Mouse (Mus musculus) lung, postnatal 0 days (tissue): Measurements from ENCODE around the gene Ddx41. TPM values are rescaled to one million over a fixed set of nuclear protein-coding genes. Genes with fewer than 3 reads are reported as not detected.

ENCODE experiments used
- ATAC-seq: fragments of 200-750 bp; cut with Nextera tagmentation; 2 replicates; pipeline ENCODE4 v1.8.0; 2017; ENCODE audit warnings: moderate library complexity
- DNase-seq: peaks from one replicate; pipeline ENCODE4 v3.0.0-alpha.2; 2016; ENCODE audit warnings: low spot score
- H3K27ac ChIP-seq: fragments of 300-500 bp; sonication (generic); 2 replicates; pipeline ENCODE4 v1.5.1; 2014; ENCODE audit warnings: antibody characterized with exemption, mild to moderate bottlenecking, low read length, mixed read lengths
- H3K27me3 ChIP-seq: fragments of 300-500 bp; sonication (generic); replicated peaks from 2 replicates; pipeline ENCODE4 v1.6.1; 2014; ENCODE audit warnings: low read length, mixed read lengths; ENCODE audit not compliant: insufficient read depth
- H3K36me3 ChIP-seq: fragments of 300-500 bp; sonication (generic); 2 replicates; pipeline ENCODE4 v1.6.1; 2014; ENCODE audit warnings: low read length, mixed read lengths; ENCODE audit not compliant: insufficient read depth
- H3K4me1 ChIP-seq: fragments of 300-500 bp; sonication (generic); 2 replicates; pipeline ENCODE4 v1.6.1; 2014; ENCODE audit warnings: antibody characterized with exemption, low read depth, low read length, mixed read lengths; ENCODE audit not compliant: insufficient read depth
- H3K4me2 ChIP-seq: fragments of 300-500 bp; sonication (generic); replicated peaks from 2 replicates; pipeline ENCODE4 v1.6.1; 2014; ENCODE audit warnings: low read depth, mild to moderate bottlenecking, low read length, moderate library complexity, mixed read lengths
- H3K4me3 ChIP-seq: fragments of 300-500 bp; sonication (generic); 2 replicates; pipeline ENCODE4 v1.5.1; 2014; ENCODE audit warnings: low read depth, low read length
- H3K9ac ChIP-seq: fragments of 300-500 bp; sonication (generic); replicated peaks from 2 replicates; pipeline ENCODE4 v1.6.1; 2014; ENCODE audit warnings: low read depth, mild to moderate bottlenecking
- H3K9me3 ChIP-seq: fragments of 300-500 bp; sonication (generic); 2 replicates; pipeline ENCODE4 v1.6.1; 2016; ENCODE audit warnings: low read length, mixed read lengths
- CTCF ChIP-seq: IDR thresholded peaks from 2 replicates; pipeline ENCODE4 v1.5.1; 2016; ENCODE audit warnings: antibody characterized with exemption, mild to moderate bottlenecking
- EP300 ChIP-seq: IDR thresholded peaks from 2 replicates; pipeline ENCODE4 v1.6.1; 2016; ENCODE audit warnings: antibody characterized with exemption, mild to moderate bottlenecking, control low read depth
- WGBS: fragments of 180-500 bp; shearing (Covaris S2); extraction: QIAGEN DNeasy Blood & Tissue Kit; methylation state at CpG from one replicate; pipeline ENCODE4 v1.1.7; 2014; 5-methylcytosine and 5-hydroxymethylcytosine counted together
- polyA plus RNA-seq: library from polyadenylated mRNA; unstranded; fragments of >200 nt; fragmentation: Nextera tagmentation; extraction: Ambion mirVana; gene quantifications from 2 replicates; pipeline ENCODE4 v1.2.1, GENCODE M21; 2015

Ddx41 gene
- polyA plus RNA-seq, 1 experiment from 2014 or later = 35.3 TPM

DNA sequence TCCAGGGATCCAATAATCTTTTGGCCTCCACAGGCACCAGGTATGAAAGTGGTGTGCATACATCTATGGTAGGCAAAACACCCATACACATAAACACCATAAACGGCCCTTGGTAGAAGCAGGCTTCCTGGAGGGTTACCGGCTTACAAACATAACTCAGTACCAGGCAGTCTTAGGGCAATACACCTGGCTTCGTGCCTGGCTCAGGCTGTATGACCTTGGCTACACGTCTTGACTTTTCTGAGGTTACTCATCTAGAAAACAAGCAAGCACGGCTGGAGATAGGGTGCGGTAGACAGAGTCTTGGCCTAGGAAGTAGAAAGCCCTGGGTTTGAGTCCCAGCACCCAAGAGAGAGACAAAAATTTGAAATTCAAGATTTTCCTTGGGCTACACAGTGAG is 39.8 kb downstream of the Ddx41 start:
- H3K4me1 ChIP-seq = peaks cover 2% of the 10 kb centered on the region; the same call in 1 of the 2 replicates
- no peaks in the 10 kb centered on the region for H3K9me3 ChIP-seq
- ATAC-seq = no peak
- H3K27me3 ChIP-seq = peaks cover 18% of the 10 kb centered on the region; the same call in 1 of the 2 replicates
- H3K4me3 ChIP-seq = no peak overlapping the region
- H3K36me3 ChIP-seq = 0 out of 2 replicates have a peak, but pooled peaks cover 8% of the 10 kb centered on the region
- TF ChIP-seq CTCF = no peak
- no peak for TF ChIP-seq EP300
- WGBS = 77% methylated on average over 6 of the region's 6 CpGs
- H3K4me2 ChIP-seq = no peak overlapping the region
- H3K9ac ChIP-seq = no peak overlapping the region
- H3K27ac ChIP-seq = no peak overlapping the region
- no peak for DNase-seq

DNA sequence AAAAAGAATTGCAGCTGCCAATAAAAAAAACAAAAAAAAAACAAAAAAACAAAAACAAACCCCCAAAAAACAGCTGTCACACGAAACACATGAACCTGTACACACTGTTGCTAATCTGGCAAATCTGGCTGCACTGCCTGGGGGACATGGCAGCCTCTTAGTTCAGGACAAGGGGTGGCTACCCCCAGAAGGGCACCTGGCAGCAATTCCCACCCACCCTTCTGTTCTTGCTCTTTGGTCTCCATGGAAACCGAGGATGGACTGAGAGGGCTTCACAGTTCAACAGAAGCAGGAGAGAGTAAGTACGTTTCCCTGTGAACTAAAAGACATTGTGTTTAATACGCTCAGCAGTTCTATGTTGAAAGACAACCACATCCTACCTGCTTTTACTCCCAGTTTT is 40.8 kb downstream of the Ddx41 start:
- Histone ChIP-seq H3K36me3 (0 out of 2 replicates have a peak, but pooled peaks cover 8% of the 10 kb centered on the region), H3K9ac (no peak overlapping the region), H3K9me3 (no peaks in the 10 kb centered on the region), H3K27me3 (peaks cover 18% of the 10 kb centered on the region; the same call in 1 of the 2 replicates), H3K4me1 (peaks cover 2% of the 10 kb centered on the region; the same call in 1 of the 2 replicates), H3K27ac (no peak overlapping the region), H3K4me3 (no peak overlapping the region), H3K4me2 (no peak overlapping the region)
- TF ChIP-seq CTCF (no peak), EP300 (no peak)
- DNase-seq (no peak), ATAC-seq (no peak)
- WGBS = 49% methylated on average over 4 of the region's 4 CpGs

DNA sequence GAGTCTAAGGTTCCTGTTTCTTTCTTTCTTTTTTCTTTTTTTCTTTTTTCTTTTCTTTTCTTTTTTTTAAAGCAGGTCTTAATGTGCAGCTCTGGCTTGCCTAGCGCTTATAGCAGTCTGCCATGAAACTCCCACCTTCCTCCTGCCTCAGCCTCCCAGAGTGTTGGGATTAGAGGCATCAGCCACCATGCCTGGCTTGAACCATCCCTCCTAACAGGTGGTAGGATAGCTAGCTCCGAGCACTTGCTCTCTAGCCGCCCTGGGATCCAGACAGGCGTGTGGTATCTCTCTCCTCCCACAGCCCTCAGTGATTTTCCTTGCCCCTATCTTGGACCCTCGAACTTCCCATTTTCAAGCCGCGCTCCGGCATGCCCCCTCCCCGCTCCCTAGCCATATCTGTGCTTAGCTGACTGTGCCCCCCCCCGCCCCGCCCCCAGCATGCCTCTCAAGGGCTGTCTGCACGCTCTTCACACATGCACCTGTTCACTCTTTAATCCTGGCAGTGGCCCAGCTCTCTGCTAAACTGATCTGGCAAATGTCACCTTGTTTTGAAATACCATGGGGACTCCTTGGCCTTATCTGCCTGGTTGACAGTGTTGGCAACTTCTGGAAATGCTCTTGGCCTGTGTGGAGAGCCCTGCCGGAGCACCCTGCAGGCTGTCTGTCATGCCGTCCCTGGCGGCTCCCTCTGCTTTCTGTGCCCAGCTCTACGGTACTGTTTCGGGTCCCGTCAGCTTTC is 41.4 kb downstream of the Ddx41 start:
- WGBS = 16% methylated on average over 16 of the region's 18 CpGs
- peaks cover 17% of the 10 kb centered on the region; the same call in 1 of the 2 replicates for H3K27me3 ChIP-seq
- TF ChIP-seq CTCF (no peak), EP300 (no peak)

DNA sequence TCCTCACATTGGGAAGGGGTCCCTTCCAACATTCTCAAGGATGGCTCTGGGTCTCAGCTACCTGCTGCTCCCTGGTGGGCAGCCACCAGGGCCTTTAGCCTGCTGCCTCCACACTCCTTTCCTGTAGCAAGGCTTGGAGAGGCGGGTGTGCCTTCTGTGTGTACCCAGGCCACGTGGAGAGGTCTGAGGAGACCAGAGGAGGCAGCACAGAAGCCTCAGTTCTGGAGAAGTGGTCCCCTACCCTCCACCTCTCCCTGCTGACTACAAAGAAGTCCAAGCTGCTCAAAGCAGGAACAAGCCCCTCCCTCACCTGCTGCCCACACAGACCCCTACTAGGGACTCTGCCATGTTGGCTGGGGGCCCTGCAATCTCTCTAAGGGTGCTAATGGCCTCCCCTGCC is 42.2 kb downstream of the Ddx41 start:
- 12% methylated on average over 2 of the region's 2 CpGs for WGBS
- no peak for DNase-seq
- H3K9ac ChIP-seq = no peak overlapping the region
- TF ChIP-seq EP300 (no peak), CTCF (peak; percentile 31)
- peaks cover 12% of the 10 kb centered on the region; the same call in 1 of the 2 replicates for H3K27me3 ChIP-seq
- ATAC-seq = 0 out of 2 replicates have a peak, but pooled peaks have one; percentile 21
- H3K9me3 ChIP-seq = no peaks in the 10 kb centered on the region
- no peak overlapping the region for H3K4me2 ChIP-seq
- no peak overlapping the region for H3K4me3 ChIP-seq
- no peak overlapping the region for H3K27ac ChIP-seq
- H3K4me1 ChIP-seq = peaks cover 2% of the 10 kb centered on the region; the same call in 1 of the 2 replicates
- 0 out of 2 replicates have a peak, but pooled peaks cover 8% of the 10 kb centered on the region for H3K36me3 ChIP-seq

More for the DNA sequence above, 41.4 kb downstream of the Ddx41 start:
- Histone ChIP-seq H3K4me1 (peaks cover 2% of the 10 kb centered on the region; the same call in 1 of the 2 replicates), H3K4me3 (no peak overlapping the region), H3K9me3 (no peaks in the 10 kb centered on the region), H3K36me3 (0 out of 2 replicates have a peak, but pooled peaks cover 8% of the 10 kb centered on the region), H3K9ac (no peak overlapping the region), H3K4me2 (no peak overlapping the region), H3K27ac (no peak overlapping the region)
- peak; percentile 65 for ATAC-seq
- DNase-seq = peak; percentile 67

DNA sequence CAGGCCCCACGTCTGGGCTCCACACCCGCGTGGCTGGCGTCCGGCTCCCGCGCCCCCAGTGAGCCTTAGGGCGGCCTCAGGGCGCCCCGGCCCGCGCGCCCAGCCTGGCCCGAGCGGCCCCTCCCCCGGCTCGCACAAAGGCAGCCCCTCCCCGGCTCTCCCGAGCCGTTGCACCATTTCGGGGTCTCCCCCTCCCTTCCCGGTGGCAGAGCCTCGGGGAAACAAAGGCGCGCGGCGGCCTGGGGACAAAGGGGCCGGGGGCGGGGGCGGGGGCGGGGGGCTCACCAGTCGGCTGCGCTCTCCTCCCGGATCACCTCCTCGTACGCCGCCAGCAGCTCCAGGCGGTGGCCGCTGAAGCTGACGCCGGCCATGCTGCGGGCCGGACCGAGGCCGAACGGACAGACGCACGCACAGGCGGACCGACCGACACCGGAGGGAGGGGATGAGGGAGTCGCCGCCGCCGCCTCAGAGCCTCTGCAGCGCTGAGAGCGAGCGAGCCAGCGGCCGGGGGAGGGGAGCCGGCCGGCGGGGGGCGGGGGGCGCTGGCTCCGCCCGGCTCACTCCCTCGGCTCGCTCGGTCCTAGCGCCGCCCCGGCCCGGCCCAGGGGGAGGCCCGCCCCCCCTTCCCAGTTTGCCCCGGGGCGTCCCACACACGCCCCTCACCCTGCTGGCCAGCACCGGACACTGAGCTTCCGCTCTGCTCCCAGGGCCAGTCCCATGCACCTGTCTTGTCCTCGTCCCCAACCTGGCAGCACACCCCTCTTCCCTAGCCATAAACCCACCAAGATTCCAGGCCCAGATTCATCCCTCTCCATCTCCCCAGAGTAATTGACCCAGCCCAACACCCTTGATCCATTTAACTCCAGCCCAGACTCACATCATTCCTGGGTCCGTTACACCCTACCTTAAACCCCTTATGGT is 48.6 kb downstream of the Ddx41 start, which contains the start of gene Dbn1:
TSS of gene Dbn1 (minus strand) at position 534 of the 921 bp plus-strand sequence.
- peak; percentile 63 for DNase-seq
- H3K4me1 ChIP-seq = peaks cover 6% of the 10 kb centered on the region; the same call in 1 of the 2 replicates
- ATAC-seq = peak; percentile 82
- H3K4me2 ChIP-seq = peak within 1 kb of the TSS; percentile 92
- under 1% methylated on average over 21 of the region's 83 CpGs for WGBS
- peak within 1 kb of the TSS; percentile 74 for H3K9ac ChIP-seq
- no peaks in the 10 kb centered on the region for H3K9me3 ChIP-seq
- H3K27ac ChIP-seq = peak within 1 kb of the TSS; percentile 68
- no peaks in the 10 kb centered on the region for H3K36me3 ChIP-seq
- peak within 1 kb of the TSS; percentile 69 for H3K4me3 ChIP-seq
- 0 out of 2 replicates have a peak, but pooled peaks have one; percentile 5 for TF ChIP-seq CTCF
- TF ChIP-seq EP300 = no peak
- peaks cover 13% of the 10 kb centered on the region for H3K27me3 ChIP-seq
